Mouse (Mus musculus) neural tube, embryonic 12.5 days (tissue): ENCODE results near the gene Gm10100. TPM values are rescaled to one million over a fixed set of nuclear protein-coding genes. Genes with fewer than 3 reads are reported as not detected.
"Not testable (repeated sequence)": the region's sequence is repeated elsewhere in the genome, so short reads cannot be mapped to it uniquely, and the experiment has no call there.

Experiments
- ATAC-seq: fragments of 200-750 bp; cut with Nextera tagmentation; 2 replicates; pipeline ENCODE4 v1.8.0; 2017; ENCODE audit warnings: low read depth, mild to moderate bottlenecking, moderate TSS enrichment, moderate library complexity; ENCODE audit not compliant: low FRiP score
- H3K27ac ChIP-seq: fragments of 300-500 bp; sonication (generic); 2 replicates; pipeline ENCODE4 v1.5.1; 2016
- H3K27me3 ChIP-seq: fragments of 300-500 bp; sonication (generic); replicated peaks from 2 replicates; pipeline ENCODE4 v1.6.1; 2016; ENCODE audit warnings: mild to moderate bottlenecking
- H3K36me3 ChIP-seq: fragments of 300-500 bp; sonication (generic); 2 replicates; pipeline ENCODE4 v1.6.1; 2016; ENCODE audit warnings: mild to moderate bottlenecking
- H3K4me1 ChIP-seq: fragments of 300-500 bp; sonication (generic); 2 replicates; pipeline ENCODE4 v1.6.1; 2016
- H3K4me2 ChIP-seq: fragments of 300-500 bp; sonication (generic); replicated peaks from 2 replicates; pipeline ENCODE4 v1.6.1; 2016; ENCODE audit warnings: mild to moderate bottlenecking
- H3K4me3 ChIP-seq: fragments of 300-500 bp; sonication (generic); 2 replicates; pipeline ENCODE4 v1.5.1; 2016
- H3K9ac ChIP-seq: fragments of 300-500 bp; sonication (generic); 2 replicates; pipeline ENCODE4 v1.6.1; 2016; ENCODE audit warnings: mild to moderate bottlenecking
- H3K9me3 ChIP-seq: fragments of 300-500 bp; sonication (generic); 2 replicates; pipeline ENCODE4 v1.6.1; 2016; ENCODE audit warnings: mild to moderate bottlenecking
- WGBS: fragments of 180-500 bp; shearing (Covaris S2); methylation state at CpG from one replicate; pipeline ENCODE4 v1.1.7; 2016; 5-methylcytosine and 5-hydroxymethylcytosine counted together
- polyA plus RNA-seq: library from polyadenylated mRNA; unstranded; fragments of >200 nt; fragmentation: Nextera tagmentation; extraction: Ambion mirVana; gene quantifications from 2 replicates; pipeline ENCODE4 v1.2.1, GENCODE M21; 2016

Gm10100 gene
- not detected in 2 replicates for polyA plus RNA-seq

- H3K27me3 ChIP-seq: no peaks in the 10 kb centered on the region
- H3K4me1 ChIP-seq: no peaks in the 10 kb centered on the region
- WGBS: 53% methylated on average over 3 of the region's 3 CpGs
- no peak within 1 kb of the TSS for H3K4me2 ChIP-seq
- no peak within 1 kb of the TSS for H3K4me3 ChIP-seq
- no peaks in the 10 kb centered on the region for H3K36me3 ChIP-seq
- H3K27ac ChIP-seq: no peak within 1 kb of the TSS
- H3K9me3 ChIP-seq: no peaks in the 10 kb centered on the region
- H3K9ac ChIP-seq: no peak within 1 kb of the TSS
- ATAC-seq: no peak
Measured at GRCm38 (mm10) chr10:77726186-77726585, at the start of gene Gm10100. Gene Gm10100 (plus strand): TSS chr10:77726486.

GRCm38 (mm10) chr10:77677562-77677961, 48.7 kb upstream of the Gm10100 start:
- H3K27me3 ChIP-seq: peaks cover 42% of the 10 kb centered on the region

GRCm38 (mm10) chr10:77682994-77683393, 43.3 kb upstream of the Gm10100 start:
- Histone ChIP-seq H3K4me2 (no peak overlapping the region), H3K27ac (no peak overlapping the region), H3K4me3 (no peak overlapping the region), H3K36me3 (no peaks in the 10 kb centered on the region), H3K9ac (no peak overlapping the region), H3K4me1 (peaks cover 5% of the 10 kb centered on the region), H3K9me3 (no peaks in the 10 kb centered on the region), H3K27me3 (peaks cover 47% of the 10 kb centered on the region)
- no peak for ATAC-seq
- 77% methylated on average over 7 of the region's 7 CpGs for WGBS

More at GRCm38 (mm10) chr10:77677562-77677961, 48.7 kb upstream of the Gm10100 start:
- Histone ChIP-seq H3K4me1 (peaks cover 8% of the 10 kb centered on the region), H3K9ac (0 out of 2 replicates have a peak overlapping the region, but pooled peaks have one; percentile 29), H3K9me3 (no peaks in the 10 kb centered on the region), H3K36me3 (no peaks in the 10 kb centered on the region), H3K4me3 (peak overlapping the region; percentile 23), H3K27ac (no peak overlapping the region), H3K4me2 (peak overlapping the region; percentile 63)
- under 1% methylated on average over 35 of the region's 35 CpGs for WGBS
- ATAC-seq: no peak; the same call in 1 of the 2 replicates

GRCm38 (mm10) chr10:77684181-77684580, 42.1 kb upstream of the Gm10100 start:
- Histone ChIP-seq H3K9ac (no peak overlapping the region), H3K9me3 (no peaks in the 10 kb centered on the region), H3K4me1 (peaks cover 9% of the 10 kb centered on the region), H3K27ac (no peak overlapping the region), H3K4me2 (no peak overlapping the region), H3K4me3 (no peak overlapping the region), H3K27me3 (peaks cover 42% of the 10 kb centered on the region), H3K36me3 (no peaks in the 10 kb centered on the region)
- ATAC-seq: no peak
- WGBS: 41% methylated on average over 8 of the region's 8 CpGs

- no peak within 1 kb of the TSS for H3K27ac ChIP-seq
- 8% methylated on average over 22 of the region's 22 CpGs for WGBS
- H3K36me3 ChIP-seq: no peaks in the 10 kb centered on the region
- H3K9ac ChIP-seq: no peak within 1 kb of the TSS
- no peak for ATAC-seq
- no peak within 1 kb of the TSS for H3K4me2 ChIP-seq
- H3K4me1 ChIP-seq: peaks cover 15% of the 10 kb centered on the region
- H3K27me3 ChIP-seq: peaks cover 36% of the 10 kb centered on the region
- H3K4me3 ChIP-seq: no peak within 1 kb of the TSS
- H3K9me3 ChIP-seq: no peaks in the 10 kb centered on the region
Measured at GRCm38 (mm10) chr10:77685895-77686664, 40.2 kb upstream of the Gm10100 start, which contains the start of gene Tspear. Gene Tspear (plus strand): TSS chr10:77686569.

- ATAC-seq: no peak
- no peak overlapping the region for H3K4me3 ChIP-seq
- no peaks in the 10 kb centered on the region for H3K36me3 ChIP-seq
- H3K27me3 ChIP-seq: peaks cover 36% of the 10 kb centered on the region
- 25% methylated on average over 10 of the region's 10 CpGs for WGBS
- no peak overlapping the region for H3K27ac ChIP-seq
- no peak overlapping the region for H3K9ac ChIP-seq
- peaks cover 15% of the 10 kb centered on the region for H3K4me1 ChIP-seq
- no peaks in the 10 kb centered on the region for H3K9me3 ChIP-seq
- no peak overlapping the region for H3K4me2 ChIP-seq
Measured at GRCm38 (mm10) chr10:77687021-77687420, 39.3 kb upstream of the Gm10100 start.

- not testable (repeated sequence) for H3K36me3 ChIP-seq, H3K27ac ChIP-seq, H3K4me3 ChIP-seq, H3K9me3 ChIP-seq, H3K9ac ChIP-seq, ATAC-seq, H3K4me2 ChIP-seq
- WGBS: 75% methylated on average over 3 of the region's 3 CpGs
- Histone ChIP-seq H3K27me3 (peaks cover 31% of the 10 kb centered on the region), H3K4me1 (peaks cover 15% of the 10 kb centered on the region)
Measured at GRCm38 (mm10) chr10:77690356-77690807, 35.9 kb upstream of the Gm10100 start, which contains the start of gene Gm19402. Gene Gm19402 (minus strand): TSS chr10:77690757.

- no peaks in the 10 kb centered on the region for H3K27me3 ChIP-seq
- 53% methylated on average over 4 of the region's 4 CpGs for WGBS
- no peak within 1 kb of the TSS for H3K27ac ChIP-seq
- H3K4me1 ChIP-seq: no peaks in the 10 kb centered on the region
- no peak within 1 kb of the TSS for H3K9ac ChIP-seq
- ATAC-seq: no peak
- no peak within 1 kb of the TSS for H3K4me3 ChIP-seq
- no peaks in the 10 kb centered on the region for H3K36me3 ChIP-seq
- H3K4me2 ChIP-seq: no peak within 1 kb of the TSS
- H3K9me3 ChIP-seq: peaks cover 4% of the 10 kb centered on the region; the same call in 1 of the 2 replicates
Measured at GRCm38 (mm10) chr10:77697133-77697532, 29.2 kb upstream of the Gm10100 start, which contains the start of gene Gm9508. Gene Gm9508 (minus strand): TSS chr10:77697233.

GRCm38 (mm10) chr10:77706326-77706725, 20.0 kb upstream of the Gm10100 start, which contains the start of gene Gm10272:
Gene Gm10272 (plus strand): TSS chr10:77706626.
- H3K4me1 ChIP-seq: no peaks in the 10 kb centered on the region
- H3K9ac ChIP-seq: no peak within 1 kb of the TSS
- no peak within 1 kb of the TSS for H3K4me2 ChIP-seq
- ATAC-seq: no peak
- H3K27me3 ChIP-seq: no peaks in the 10 kb centered on the region
- H3K27ac ChIP-seq: no peak within 1 kb of the TSS
- 87% methylated on average over 1 of the region's 1 CpGs for WGBS
- H3K36me3 ChIP-seq: no peaks in the 10 kb centered on the region
- H3K4me3 ChIP-seq: no peak within 1 kb of the TSS
- H3K9me3 ChIP-seq: peaks cover 18% of the 10 kb centered on the region

- 84% methylated on average over 3 of the region's 3 CpGs for WGBS
- Histone ChIP-seq H3K4me1 (no peaks in the 10 kb centered on the region), H3K27me3 (no peaks in the 10 kb centered on the region), H3K27ac (no peak overlapping the region), H3K9me3 (peaks cover 8% of the 10 kb centered on the region), H3K4me3 (no peak overlapping the region), H3K36me3 (no peaks in the 10 kb centered on the region), H3K4me2 (no peak overlapping the region), H3K9ac (no peak overlapping the region)
- no peak for ATAC-seq
Measured at GRCm38 (mm10) chr10:77709831-77710230, 16.5 kb upstream of the Gm10100 start.

GRCm38 (mm10) chr10:77711157-77711556, 15.1 kb upstream of the Gm10100 start, which contains the start of gene Gm10024:
Gene Gm10024 (plus strand): TSS chr10:77711457.
- H3K4me3 ChIP-seq, H3K9me3 ChIP-seq, H3K27me3 ChIP-seq, H3K4me2 ChIP-seq, H3K9ac ChIP-seq, H3K27ac ChIP-seq, ATAC-seq, H3K36me3 ChIP-seq, H3K4me1 ChIP-seq: not testable (repeated sequence)

- H3K4me3 ChIP-seq: no peak overlapping the region
- H3K9ac ChIP-seq: no peak overlapping the region
- H3K27ac ChIP-seq: no peak overlapping the region
- no peaks in the 10 kb centered on the region for H3K36me3 ChIP-seq
- WGBS: 72% methylated on average over 4 of the region's 4 CpGs
- H3K4me1 ChIP-seq: no peaks in the 10 kb centered on the region
- no peak for ATAC-seq
- no peaks in the 10 kb centered on the region for H3K27me3 ChIP-seq
- no peaks in the 10 kb centered on the region for H3K9me3 ChIP-seq
- no peak overlapping the region for H3K4me2 ChIP-seq
Measured at GRCm38 (mm10) chr10:77713734-77714133, 12.6 kb upstream of the Gm10100 start.
